Mouse (Mus musculus) CH12.LX (cell line): ENCODE measurements around the gene Kitl. TPM values are rescaled to one million over a fixed set of nuclear protein-coding genes. Genes with fewer than 3 reads are reported as not detected.

Experiments used
- DNase-seq: peaks from one replicate; pipeline ENCODE4 v3.0.0-alpha.2; 2013; ENCODE audit errors: extremely low read depth
- H3K27ac ChIP-seq: 2 replicates; pipeline ENCODE4 v1.5.1; 2012; ENCODE audit warnings: low read depth, mild to moderate bottlenecking, control low read depth, moderate library complexity; ENCODE audit not compliant: insufficient read depth
- H3K27me3 ChIP-seq: replicated peaks from 2 replicates; pipeline ENCODE3; 2012; ENCODE audit warnings: inconsistent platforms
- H3K36me3 ChIP-seq, 2 experiments: replicated peaks in 1 of 2; 2 replicates each; pipeline versions ENCODE3 to v1.6.1; 2012; ENCODE audit warnings: inconsistent platforms in 1 of 2, low read length in 1 of 2, mild to moderate bottlenecking in 1 of 2, mixed read lengths in 1 of 2, moderate library complexity in 1 of 2; ENCODE audit not compliant: control insufficient read depth in 1 of 2, insufficient read depth in 1 of 2
- H3K4me1 ChIP-seq, 2 experiments: 2 replicates each; pipeline ENCODE4 v1.6.1; 2012; ENCODE audit warnings: inconsistent platforms in 1 of 2, moderate library complexity in 1 of 2; ENCODE audit not compliant: insufficient read depth in 2 of 2, control insufficient read depth in 1 of 2
- H3K4me2 ChIP-seq: 2 replicates; pipeline ENCODE4 v1.6.1; 2012; ENCODE audit warnings: low read depth, mild to moderate bottlenecking, control low read depth; ENCODE audit not compliant: poor library complexity, insufficient read depth, severe bottlenecking
- H3K4me3 ChIP-seq, 3 experiments: fragments of 150-350 bp in 1 of 3; sonication (generic) in 1 of 3; replicated peaks in 1 of 3; 2 replicates each; pipeline versions ENCODE3 to v1.5.1; 2011 to 2012; ENCODE audit warnings: low read depth in 2 of 3, low read length in 2 of 3, mild to moderate bottlenecking in 2 of 3, moderate library complexity in 2 of 3, control low read depth in 1 of 3, improper control_type of control experiment in 1 of 3, inconsistent platforms in 1 of 3, mixed read lengths in 1 of 3; ENCODE audit not compliant: poor library complexity in 1 of 3
- H3K79me2 ChIP-seq: replicated peaks from 2 replicates; pipeline ENCODE4 v1.6.1; 2012; ENCODE audit warnings: mild to moderate bottlenecking, moderate library complexity; ENCODE audit not compliant: control insufficient read depth, poor library complexity, insufficient read depth, severe bottlenecking; ENCODE audit errors: extremely low read depth
- H3K9ac ChIP-seq: 2 replicates; pipeline ENCODE4 v1.6.1; 2012; ENCODE audit warnings: low read depth, mild to moderate bottlenecking, control low read depth, moderate library complexity; ENCODE audit not compliant: insufficient read depth
- H3K9me3 ChIP-seq: replicated peaks from 2 replicates; pipeline ENCODE3; 2012; ENCODE audit warnings: low read length, inconsistent platforms, mixed read lengths
- BHLHE40 ChIP-seq: IDR thresholded peaks from 2 replicates; pipeline ENCODE4 v1.6.1; 2011; ENCODE audit warnings: mild to moderate bottlenecking, low read depth, low read length, improper control_type of control experiment
- CHD2 ChIP-seq: IDR thresholded peaks from 2 replicates; pipeline ENCODE4 v1.6.1; 2011; ENCODE audit warnings: low read length, improper control_type of control experiment
- EP300 ChIP-seq: IDR thresholded peaks from 2 replicates; pipeline ENCODE4 v1.6.1; 2011; ENCODE audit warnings: low read length, improper control_type of control experiment
- ETS1 ChIP-seq: conservative IDR thresholded peaks from 2 replicates; pipeline ENCODE4 v1.6.1; 2012; ENCODE audit warnings: low read depth, mild to moderate bottlenecking, inconsistent platforms, low read length, improper control_type of control experiment, moderate library complexity
- GABPA ChIP-seq: IDR thresholded peaks from 2 replicates; pipeline ENCODE4 v1.6.1; 2012; ENCODE audit warnings: low read depth, low read length, improper control_type of control experiment, inconsistent platforms; ENCODE audit not compliant: insufficient replicate concordance
- HCFC1 ChIP-seq: IDR thresholded peaks from 2 replicates; pipeline ENCODE4 v1.6.1; 2012; ENCODE audit warnings: low read depth, mild to moderate bottlenecking, inconsistent platforms, low read length, improper control_type of control experiment
- IRF4 ChIP-seq: IDR thresholded peaks from 2 replicates; pipeline ENCODE4 v1.6.1; 2014; ENCODE audit warnings: low read depth, mild to moderate bottlenecking, inconsistent platforms, low read length, improper control_type of control experiment
- KAT2A ChIP-seq: IDR thresholded peaks from 2 replicates; pipeline ENCODE4 v1.6.1; 2012; ENCODE audit warnings: low read length, improper control_type of control experiment, inconsistent platforms; ENCODE audit not compliant: insufficient replicate concordance
- MAFK ChIP-seq: IDR thresholded peaks from 2 replicates; pipeline ENCODE4 v1.6.1; 2011; ENCODE audit warnings: low read length, improper control_type of control experiment; ENCODE audit not compliant: insufficient replicate concordance
- MAX ChIP-seq: IDR thresholded peaks from 2 replicates; pipeline ENCODE4 v1.6.1; 2011; ENCODE audit warnings: low read length, improper control_type of control experiment
- MAZ ChIP-seq: IDR thresholded peaks from 2 replicates; pipeline ENCODE4 v1.6.1; 2012; ENCODE audit warnings: low read depth, mild to moderate bottlenecking, inconsistent platforms, low read length, improper control_type of control experiment, moderate library complexity
- MXI1 ChIP-seq: IDR thresholded peaks from 2 replicates; pipeline ENCODE4 v1.6.1; 2011; ENCODE audit warnings: mild to moderate bottlenecking, low read depth, low read length, improper control_type of control experiment
- MYC ChIP-seq: IDR thresholded peaks from 2 replicates; pipeline ENCODE4 v1.6.1; 2011; ENCODE audit warnings: low read depth, mild to moderate bottlenecking, improper control_type of control experiment, low read length
- NRF1 ChIP-seq: IDR thresholded peaks from 2 replicates; pipeline ENCODE4 v1.6.1; 2014; ENCODE audit warnings: low read depth, mild to moderate bottlenecking, inconsistent platforms, low read length, improper control_type of control experiment, moderate library complexity
- RCOR1 ChIP-seq: conservative IDR thresholded peaks from 2 replicates; pipeline ENCODE4 v1.6.1; 2012; ENCODE audit warnings: low read depth, mild to moderate bottlenecking, inconsistent platforms, low read length, improper control_type of control experiment
- SMC3 ChIP-seq: IDR thresholded peaks from 2 replicates; pipeline ENCODE4 v1.6.1; 2011; ENCODE audit warnings: low read depth, low read length, improper control_type of control experiment
- UBTF ChIP-seq: IDR thresholded peaks from 2 replicates; pipeline ENCODE4 v1.6.1; 2012; ENCODE audit warnings: low read depth, mild to moderate bottlenecking, inconsistent platforms, low read length, improper control_type of control experiment, moderate library complexity
- USF2 ChIP-seq: conservative IDR thresholded peaks from 2 replicates; pipeline ENCODE4 v1.6.1; 2011; ENCODE audit warnings: low read depth, low read length, improper control_type of control experiment
- ZKSCAN1 ChIP-seq: IDR thresholded peaks from 2 replicates; pipeline ENCODE4 v1.6.1; 2012; ENCODE audit warnings: low read depth, inconsistent platforms, low read length, improper control_type of control experiment, borderline replicate concordance
- ZMIZ1 ChIP-seq: IDR thresholded peaks from 2 replicates; pipeline ENCODE4 v1.6.1; 2012; ENCODE audit warnings: low read depth, mild to moderate bottlenecking, inconsistent platforms, low read length, improper control_type of control experiment
- ZNF384 ChIP-seq: IDR thresholded peaks from 2 replicates; pipeline ENCODE4 v1.6.1; 2012; ENCODE audit warnings: low read depth, low read length, improper control_type of control experiment, inconsistent platforms
- dilution Hi-C: fragments of 300-500 bp; cut with MboI; formaldehyde crosslinking; loops from 2 replicates; pipeline ENCODE4 v1.14.3; 2020; ENCODE audit warnings: low sequenced_read_pairs; ENCODE audit not compliant: extremely low pct_unique_long_range_greater_than_20kb, extremely low pct_ligation_motif_present
- in situ Hi-C: fragments of 300-500 bp; cut with MboI; formaldehyde crosslinking; loops from 3 replicates; pipeline ENCODE4 v1.14.3; 2019; ENCODE audit warnings: low sequenced_read_pairs, low pct_ligation_motif_present, low pct_unique_long_range_greater_than_20kb, mixed read lengths
- polyA plus RNA-seq: library from polyadenylated mRNA; unstranded; fragments of >175 nt; gene quantifications from 2 replicates; pipeline ENCODE4 v1.2.1, GENCODE M21; 2012; ENCODE audit warnings: low read depth; ENCODE audit not compliant: insufficient read length
- total RNA-seq, 2 experiments: library from RNA; depleted of rRNA; stranded (reverse); fragments of 300-350 nt in 1 of 2; fragments of >200 nt in 1 of 2; gene quantifications; 2 replicates each; pipeline ENCODE4 v1.2.3; 2012 to 2014

Kitl gene
- total and polyA plus RNA-seq, 3 experiments = not detected

- DNase-seq = no peak
- H3K9ac ChIP-seq = no peak overlapping the region
- peaks cover 68% of the 10 kb centered on the region for H3K9me3 ChIP-seq
- in situ Hi-C loops (no loop called here), dilution Hi-C loops (no loop called here)
- H3K4me2 ChIP-seq = no peak overlapping the region
- no peaks in the 10 kb centered on the region for H3K27me3 ChIP-seq
- TF ChIP-seq HCFC1 (no peak), EP300 (no peak), USF2 (no peak), ETS1 (no peak), MAX (no peak), UBTF (no peak), MAFK (no peak), MAZ (no peak), ZNF384 (no peak), CHD2 (no peak), SMC3 (no peak), MYC (no peak), GABPA (no peak), ZKSCAN1 (no peak), ZMIZ1 (no peak), KAT2A (no peak), BHLHE40 (no peak), MXI1 (no peak)
- no peak overlapping the region for H3K27ac ChIP-seq
- no peaks in the 10 kb centered on the region for H3K4me1 ChIP-seq
- no peaks in the 10 kb centered on the region for H3K36me3 ChIP-seq
- H3K4me3 ChIP-seq = no peak overlapping the region
- H3K79me2 ChIP-seq = no peaks in the 10 kb centered on the region
These were observed 16.2 kb downstream of the Kitl start for GRCm38 (mm10) chr10:100031631-100032030.

GRCm38 (mm10) chr10:100032566-100032965, 17.1 kb downstream of the Kitl start:
- H3K4me1 ChIP-seq = no peaks in the 10 kb centered on the region
- TF ChIP-seq MYC (no peak), EP300 (no peak), MAX (no peak), NRF1 (no peak), ZKSCAN1 (no peak), IRF4 (no peak), RCOR1 (no peak)
- H3K4me2 ChIP-seq = no peak overlapping the region
- in situ Hi-C loops = no loop called here
- no peak overlapping the region for H3K9ac ChIP-seq
- no peak overlapping the region for H3K4me3 ChIP-seq
- H3K27ac ChIP-seq = no peak overlapping the region
- dilution Hi-C loops = no loop called here
- H3K36me3 ChIP-seq = no peaks in the 10 kb centered on the region
- H3K9me3 ChIP-seq = peaks cover 67% of the 10 kb centered on the region
- H3K79me2 ChIP-seq = no peaks in the 10 kb centered on the region
- no peaks in the 10 kb centered on the region for H3K27me3 ChIP-seq
- no peak for DNase-seq
